Mouse (Mus musculus): Measurements from ENCODE around the gene Elof1.

Gene Elof1

GRCm38 (mm10) chr9:22135644-22136390 lies 18.8 kb upstream of the Elof1 start, which contains the start of gene Acp5:
Gene Acp5, minus strand, starts transcription at chr9:22135711.
- DNase-seq, result no peak

- DNase-seq, result no peak
Observed at GRCm38 (mm10) chr9:22134988-22135643, 18.1 kb upstream of the Elof1 start.

DNA sequence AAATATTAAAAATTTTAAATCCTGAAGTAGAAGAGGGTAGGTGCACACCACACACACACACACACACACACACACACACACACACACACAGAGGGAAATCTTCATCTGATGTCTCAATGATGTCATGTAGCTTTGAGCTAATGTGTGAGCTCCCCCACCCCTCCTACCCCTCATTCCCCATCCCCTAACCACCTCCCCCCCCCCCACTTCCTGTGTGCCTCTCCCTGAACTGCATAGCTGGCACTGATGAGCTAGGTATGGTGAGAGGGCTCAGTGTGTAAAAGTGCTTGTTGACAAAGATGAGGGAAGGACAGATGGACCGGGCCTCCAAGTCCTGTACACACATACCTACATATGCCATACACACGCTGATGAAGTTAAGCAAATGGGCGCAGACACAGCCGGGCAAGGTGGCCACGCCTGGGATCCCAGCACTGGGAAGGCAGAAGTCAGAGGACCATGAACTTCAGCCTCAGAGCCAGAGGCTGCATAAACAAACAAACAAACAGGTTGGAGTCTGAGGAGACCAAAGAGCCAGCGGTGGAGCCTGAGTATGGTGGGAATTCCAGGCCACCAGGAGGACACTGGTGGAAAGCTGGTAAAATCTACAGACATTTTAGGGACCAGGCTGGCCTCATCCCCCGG lies 17.4 kb upstream of the Elof1 start:
- DNase-seq, result no peak

- no peak for DNase-seq
Observed at GRCm38 (mm10) chr9:22132220-22132619, 15.2 kb upstream of the Elof1 start.

- peak; percentile 73 for DNase-seq
Observed at GRCm38 (mm10) chr9:22131226-22131981, 14.4 kb upstream of the Elof1 start.

GRCm38 (mm10) chr9:22125246-22126027 lies 8.5 kb upstream of the Elof1 start:
- DNase-seq, result no peak

- DNase-seq, result no peak
Observed at GRCm38 (mm10) chr9:22124169-22124568, 7.2 kb upstream of the Elof1 start.

GRCm38 (mm10) chr9:22123069-22123609 lies 6.2 kb upstream of the Elof1 start:
- DNase-seq, result no peak

DNA sequence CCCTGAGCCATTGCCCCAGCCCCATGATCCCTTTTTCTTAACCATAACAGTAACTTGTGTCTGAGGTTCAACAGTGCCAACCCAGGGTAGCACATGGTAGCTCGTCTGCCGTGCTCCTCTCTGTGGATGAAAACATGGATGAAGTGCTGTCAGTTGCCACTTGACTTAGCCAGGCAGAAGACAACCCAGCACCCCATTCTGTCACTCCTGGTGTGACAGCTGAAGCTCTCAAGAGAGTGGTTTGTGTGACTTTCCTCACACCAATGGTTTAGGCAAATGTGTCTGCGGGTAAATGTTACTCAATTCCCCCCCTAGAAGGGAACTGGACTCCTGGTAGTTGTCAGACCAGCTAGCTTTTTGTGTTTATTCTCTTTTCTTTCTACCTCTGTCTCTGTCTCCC lies 5.0 kb upstream of the Elof1 start:
- no peak for DNase-seq

DNA sequence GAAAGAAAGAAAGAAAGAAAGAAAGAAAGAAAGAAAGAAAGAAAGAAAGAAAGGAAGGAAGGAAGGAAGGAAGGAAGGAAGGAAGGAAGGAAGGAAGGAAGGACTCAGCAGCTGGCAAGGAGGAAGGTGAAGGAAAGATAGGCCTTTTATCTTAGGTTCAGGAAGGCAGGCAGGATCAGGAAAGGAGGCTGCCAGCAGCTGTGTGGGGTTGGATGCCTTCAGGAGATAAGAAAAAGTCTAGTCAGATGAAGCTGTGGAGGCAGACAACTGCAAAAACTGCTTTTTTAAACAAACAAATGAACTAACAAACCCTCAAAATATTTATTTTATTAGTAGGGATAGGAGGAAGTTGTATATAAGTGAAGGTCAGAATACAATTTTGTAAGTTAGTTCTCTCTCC lies 4.6 kb upstream of the Elof1 start:
- no peak for DNase-seq

GRCm38 (mm10) chr9:22119543-22119942 lies 2.6 kb upstream of the Elof1 start:
- no peak for DNase-seq

DNA sequence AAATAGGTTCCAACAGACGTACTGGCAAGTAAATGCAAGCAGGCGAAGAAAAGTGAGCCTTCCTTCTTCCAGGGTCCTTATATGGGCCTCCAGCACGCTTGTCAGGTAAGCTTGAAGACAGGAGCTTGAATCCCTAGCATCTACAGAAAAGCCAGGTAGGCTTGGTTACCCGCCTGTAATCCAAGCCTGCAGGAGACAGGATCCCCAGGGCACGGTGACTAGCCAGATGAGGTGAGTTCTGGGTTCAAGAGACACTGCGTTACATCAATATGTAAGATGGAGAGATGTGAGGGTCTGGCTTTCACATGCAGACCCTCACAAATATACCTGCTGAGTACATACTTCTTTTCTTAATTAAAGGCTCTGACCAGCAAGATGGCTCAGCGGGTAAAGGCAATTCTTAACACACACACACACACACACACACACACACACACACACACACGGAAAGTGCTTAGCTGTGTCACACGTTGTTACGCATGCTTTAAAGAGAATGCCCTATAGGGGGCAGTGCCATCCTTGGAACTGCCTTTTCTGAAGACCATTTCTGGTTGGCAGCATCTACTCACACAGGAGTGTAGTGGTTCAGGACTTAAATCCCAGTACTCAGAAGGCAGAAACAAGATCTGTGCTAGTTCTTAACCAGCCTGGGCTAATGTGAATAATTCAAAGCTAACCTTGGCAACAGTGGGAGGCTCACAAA lies 933 bp upstream of the Elof1 start:
- peak; percentile 46 for DNase-seq

GRCm38 (mm10) chr9:22116086-22116485 lies 886 bp downstream of the Elof1 start:
- DNase-seq, result no peak

DNA sequence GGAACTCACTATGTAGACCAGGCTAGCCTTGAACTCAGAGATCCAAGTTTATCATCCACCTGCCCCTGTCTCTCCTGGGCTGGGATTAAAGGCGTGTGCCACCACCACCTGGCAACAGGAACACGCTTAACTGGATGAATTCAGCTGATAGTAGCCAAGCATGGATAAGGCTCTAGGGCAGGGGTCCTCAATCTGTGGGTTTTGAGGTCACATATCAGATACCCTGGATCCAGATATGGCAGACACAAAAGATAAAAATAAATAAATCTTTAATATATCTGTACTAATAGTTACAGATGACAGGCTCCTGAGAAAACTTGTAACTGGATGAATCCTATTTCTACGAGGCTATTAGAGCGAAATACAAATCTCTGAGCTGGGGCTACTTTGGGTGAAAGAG lies 1.3 kb downstream of the Elof1 start:
- DNase-seq, result no peak

- DNase-seq, result no peak
Observed at GRCm38 (mm10) chr9:22108194-22108593, 8.8 kb downstream of the Elof1 start.

DNA sequence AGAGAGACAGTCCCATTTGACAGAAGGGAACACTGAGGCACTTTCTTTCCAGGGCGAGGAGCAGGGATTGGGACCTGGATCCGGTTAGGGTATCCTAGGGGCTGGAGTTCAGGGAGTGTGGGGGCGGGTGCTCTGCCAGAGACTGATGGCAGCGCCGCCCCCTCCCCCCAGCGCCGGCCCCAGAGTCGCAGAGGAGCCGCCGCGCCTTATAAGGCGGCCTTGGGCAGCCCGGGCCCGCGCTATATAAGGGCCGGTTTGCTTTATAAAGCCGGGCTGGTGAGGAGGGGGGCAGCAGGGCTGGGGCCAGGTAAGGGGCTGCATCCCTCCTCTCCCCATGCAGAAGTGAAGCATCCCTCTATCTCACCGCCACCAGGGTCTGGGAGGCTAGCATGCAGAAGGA lies 17.1 kb downstream of the Elof1 start:
- DNase-seq, result no peak

GRCm38 (mm10) chr9:22098993-22099696 lies 17.8 kb downstream of the Elof1 start, which contains the start of gene Cnn1:
Gene Cnn1, plus strand, starts transcription at chr9:22099216.
- no peak for DNase-seq

GRCm38 (mm10) chr9:22095854-22096307 lies 21.1 kb downstream of the Elof1 start:
- peak; percentile 71 for DNase-seq

- DNase-seq, result no peak
Observed at GRCm38 (mm10) chr9:22092746-22093145, 24.2 kb downstream of the Elof1 start.

DNA sequence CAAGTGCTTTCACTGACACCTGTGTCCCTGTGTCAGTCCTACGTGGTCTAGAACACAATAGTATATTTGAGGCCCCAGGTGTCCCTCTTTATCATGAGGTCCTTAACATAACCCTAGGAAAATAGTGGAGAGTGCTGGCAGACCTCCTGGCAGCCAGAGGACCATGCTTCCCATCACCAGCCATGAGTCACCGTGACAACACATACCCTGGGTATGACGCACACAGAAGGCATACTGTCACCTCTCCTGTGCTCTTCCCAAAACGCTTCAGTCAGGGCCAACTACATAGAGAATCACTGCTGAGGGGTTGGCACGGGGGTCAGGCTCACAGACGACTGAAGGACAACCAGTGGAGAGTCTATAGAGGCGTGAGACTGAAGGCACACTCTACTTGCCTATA lies 27.0 kb downstream of the Elof1 start:
- no peak for DNase-seq

- DNase-seq, result no peak
Observed at GRCm38 (mm10) chr9:22089281-22089680, 27.7 kb downstream of the Elof1 start.
